Mouse (Mus musculus): Measurements from ENCODE around the gene Sv2b.

GRCm38 (mm10) chr7:75329740-75330142, 20.7 kb upstream of the Sv2b start:
- TF ChIP-seq CTCF (conservative IDR thresholded peaks at IDR 0.05; ENCODE audit: insufficient read depth, insufficient read length, low read depth, low read length) = no peak
- TF ChIP-seq POLR2A (IDR thresholded peaks at IDR 0.05; ENCODE audit: low read depth, low read length) = no peak
